7 mouse cellular contexts compared by ENCODE assay signal in the genomic region with DNA sequence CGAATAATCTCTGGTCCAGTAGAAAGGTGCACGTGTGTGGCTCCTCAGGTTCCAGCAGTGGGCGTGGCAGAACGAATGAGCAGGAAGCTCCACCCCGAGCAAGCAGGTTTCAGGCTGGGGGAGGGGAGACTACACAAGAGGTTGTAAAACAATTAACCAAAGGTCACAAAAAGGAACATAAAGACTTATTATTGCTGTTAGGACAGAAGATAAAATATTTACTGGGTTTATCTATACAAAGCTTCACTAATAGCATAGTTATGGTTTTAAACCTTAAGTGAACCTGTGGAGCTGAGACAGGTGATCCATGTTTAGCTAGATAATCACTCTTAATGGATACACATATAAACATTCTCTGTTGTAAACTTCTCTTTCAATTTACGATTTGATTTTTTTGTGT. TPM values are rescaled to one million over a fixed set of nuclear protein-coding genes. Genes with fewer than 3 reads are reported as not detected.
"Had no signal": no experiment of that assay in that cellular context is flagged by ENCODE, and none has a peak within 500 bp of the region (broad histone marks: within the 10 kb centered on the region; RNA-seq: fewer than 3 reads in every experiment).

No protein-coding gene starts in this region.

RNA-seq across cellular contexts. Expression of a gene that starts 8.8 kb away (rescaled TPM):
- polyA plus RNA-seq: hindbrain, embryonic 11.5 days; hindbrain, embryonic 12.5 days; hindbrain, embryonic 13.5 days; hindbrain, embryonic 14.5 days; hindbrain, embryonic 15.5 days; hindbrain, embryonic 16.5 days; hindbrain, postnatal 0 days had no signal
